Mouse (Mus musculus) lung, embryonic 14.5 days (tissue): ENCODE results near the gene Lefty2. TPM values are rescaled to one million over a fixed set of nuclear protein-coding genes. Genes with fewer than 3 reads are reported as not detected.
A peak's percentile ranks its signal among the peaks of the same experiment; 100 is the strongest.

ENCODE experiments used
- ATAC-seq: fragments of 200-750 bp; cut with Nextera tagmentation; 2 replicates; pipeline ENCODE4 v1.8.0; 2017; ENCODE audit warnings: mild to moderate bottlenecking, moderate TSS enrichment, moderate library complexity; ENCODE audit not compliant: insufficient read depth
- DNase-seq: peaks from one replicate; pipeline ENCODE4 v3.0.0-alpha.2; 2015
- H3K27ac ChIP-seq: fragments of 300-500 bp; sonication (generic); 2 replicates; pipeline ENCODE4 v1.5.1; 2014; ENCODE audit warnings: low read depth, mild to moderate bottlenecking, moderate library complexity
- H3K27me3 ChIP-seq: fragments of 300-500 bp; sonication (generic); 2 replicates; pipeline ENCODE4 v1.6.1; 2014; ENCODE audit warnings: low read length, control low read depth; ENCODE audit not compliant: insufficient read depth
- H3K36me3 ChIP-seq: fragments of 300-500 bp; sonication (generic); 2 replicates; pipeline ENCODE4 v1.6.1; 2014; ENCODE audit warnings: control low read depth; ENCODE audit not compliant: insufficient read depth
- H3K4me1 ChIP-seq: fragments of 300-500 bp; sonication (generic); 2 replicates; pipeline ENCODE4 v1.6.1; 2014; ENCODE audit warnings: antibody characterized with exemption, control low read depth; ENCODE audit not compliant: insufficient read depth
- H3K4me2 ChIP-seq: fragments of 300-500 bp; sonication (generic); 2 replicates; pipeline ENCODE4 v1.6.1; 2014; ENCODE audit warnings: mild to moderate bottlenecking
- H3K4me3 ChIP-seq: fragments of 300-500 bp; sonication (generic); 2 replicates; pipeline ENCODE4 v1.5.1; 2014; ENCODE audit warnings: low read depth, low read length
- H3K9ac ChIP-seq: fragments of 300-500 bp; sonication (generic); 2 replicates; pipeline ENCODE4 v1.6.1; 2014
- H3K9me3 ChIP-seq: fragments of 300-500 bp; sonication (generic); 2 replicates; pipeline ENCODE4 v1.6.1; 2016; ENCODE audit warnings: low read depth, low read length, control low read depth
- CTCF ChIP-seq: IDR thresholded peaks from 2 replicates; pipeline ENCODE4 v1.5.1; 2016; ENCODE audit warnings: antibody characterized with exemption, low read depth
- WGBS: fragments of 180-500 bp; shearing (Covaris S2); extraction: QIAGEN DNeasy Blood & Tissue Kit; methylation state at CpG from one replicate; pipeline ENCODE4 v1.1.7; 2014; 5-methylcytosine and 5-hydroxymethylcytosine counted together
- polyA plus RNA-seq: library from polyadenylated mRNA; unstranded; fragments of >200 nt; fragmentation: Nextera tagmentation; extraction: Ambion mirVana; gene quantifications from 2 replicates; pipeline ENCODE4 v1.2.1, GENCODE M21; 2014

Lefty2 gene
- polyA plus RNA-seq, 1 experiment from 2014 or later: not detected

DNA sequence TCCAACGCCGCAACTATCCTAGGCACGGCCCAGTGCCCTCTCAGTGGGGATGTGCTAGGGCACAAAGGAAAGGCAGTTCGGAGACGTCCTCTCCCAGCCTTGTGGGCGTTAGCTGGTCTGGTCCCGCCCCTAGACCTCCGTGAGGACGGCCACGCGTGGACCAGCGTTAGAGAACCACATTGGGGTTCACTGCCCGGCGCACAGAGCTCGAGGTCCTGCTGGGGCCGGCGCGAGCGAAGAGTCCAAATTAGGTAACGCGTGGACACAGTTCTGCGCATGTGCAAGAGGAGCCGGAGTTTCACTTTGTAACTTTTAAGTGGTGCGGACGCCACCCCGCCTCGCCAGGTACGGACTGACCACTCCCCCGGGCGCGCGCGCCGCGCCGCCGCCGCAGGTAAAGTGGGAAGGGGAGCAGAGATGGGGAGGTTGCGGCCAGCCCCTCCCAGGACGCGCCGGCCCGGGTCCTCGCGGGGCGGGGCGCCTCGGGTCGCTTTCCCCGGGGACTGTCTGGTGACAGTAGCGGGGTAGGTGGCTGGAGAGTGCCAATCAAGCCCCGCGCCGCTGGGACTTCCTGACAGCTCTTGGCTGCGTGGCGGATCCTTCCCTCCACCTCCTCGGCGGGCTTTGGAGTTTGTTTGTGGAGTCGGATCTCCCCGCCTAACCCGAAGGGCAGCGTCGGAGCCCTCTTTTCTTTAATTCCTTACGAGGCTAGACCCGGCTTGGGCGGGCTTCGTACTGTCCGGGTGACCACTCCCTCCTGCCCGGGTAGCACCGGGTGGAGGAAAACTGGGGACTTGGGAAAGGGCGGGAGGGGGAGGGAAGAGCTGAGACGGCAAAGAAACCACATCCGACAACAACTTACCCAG is 49.5 kb downstream of the Lefty2 start, which contains the start of gene Tmem63a:
Gene Tmem63a (plus strand): TSS at position 179 of the 866 bp plus-strand sequence.
- H3K4me1 ChIP-seq: peaks cover 14% of the 10 kb centered on the region; the same call in 1 of the 2 replicates
- no peaks in the 10 kb centered on the region for H3K9me3 ChIP-seq
- H3K4me3 ChIP-seq: peak within 1 kb of the TSS; percentile 78
- under 1% methylated on average over 73 of the region's 73 CpGs for WGBS
- 0 out of 2 replicates have a peak, but pooled peaks cover 3% of the 10 kb centered on the region for H3K36me3 ChIP-seq
- ATAC-seq: peak; percentile 63
- DNase-seq: peak; percentile 91
- peak within 1 kb of the TSS; percentile 96 for H3K4me2 ChIP-seq
- H3K9ac ChIP-seq: peak within 1 kb of the TSS; percentile 83
- no peak for TF ChIP-seq CTCF
- H3K27ac ChIP-seq: peak within 1 kb of the TSS; percentile 84
- peaks cover 5% of the 10 kb centered on the region for H3K27me3 ChIP-seq

DNA sequence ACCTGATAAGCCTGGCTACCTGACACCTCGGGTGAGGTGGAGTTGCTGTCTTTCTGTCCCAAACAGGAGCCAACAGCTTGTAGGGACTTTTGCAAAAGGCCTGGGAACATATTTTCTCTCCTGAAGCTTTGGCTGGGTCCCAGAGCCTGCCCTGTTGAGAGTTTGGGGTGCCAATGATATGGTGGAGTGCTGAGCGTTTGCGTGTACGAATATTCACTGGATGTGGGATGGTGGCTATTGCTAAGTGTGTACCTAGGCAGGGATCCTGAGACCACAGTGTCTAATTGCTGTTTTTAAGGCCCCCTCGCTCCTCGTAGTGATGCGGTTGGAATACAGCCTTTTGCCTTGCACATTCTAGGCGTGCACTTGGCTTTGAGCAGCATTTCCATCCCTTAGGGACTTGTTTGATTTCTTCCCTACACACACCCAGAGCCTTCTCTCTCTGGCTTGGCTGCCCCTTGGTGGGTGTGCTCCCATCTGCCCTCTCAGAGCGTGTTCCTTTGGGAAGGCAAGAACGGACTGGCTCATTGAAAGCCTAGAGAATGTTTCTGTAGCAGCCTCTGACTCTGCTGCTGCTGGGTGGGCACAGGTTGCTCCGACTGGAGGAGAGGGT is 50.2 kb downstream of the Lefty2 start:
- Histone ChIP-seq H3K4me2 (peak overlapping the region; percentile 96), H3K27ac (peak overlapping the region; percentile 84; the same call in 1 of the 2 replicates), H3K9ac (peak overlapping the region; percentile 83), H3K27me3 (no peaks in the 10 kb centered on the region), H3K4me3 (peak overlapping the region; percentile 78), H3K36me3 (0 out of 2 replicates have a peak, but pooled peaks cover 3% of the 10 kb centered on the region), H3K9me3 (no peaks in the 10 kb centered on the region), H3K4me1 (peaks cover 14% of the 10 kb centered on the region; the same call in 1 of the 2 replicates)
- 41% methylated on average over 11 of the region's 11 CpGs for WGBS
- ATAC-seq (no peak), DNase-seq (no peak)
- TF ChIP-seq CTCF: no peak

GRCm38 (mm10) chr1:180943896-180944295 is 51.0 kb downstream of the Lefty2 start:
- no peak for DNase-seq
- ATAC-seq: no peak
- Histone ChIP-seq H3K4me3 (no peak overlapping the region), H3K36me3 (0 out of 2 replicates have a peak, but pooled peaks cover 5% of the 10 kb centered on the region), H3K27me3 (no peaks in the 10 kb centered on the region), H3K4me2 (no peak overlapping the region), H3K4me1 (peaks cover 14% of the 10 kb centered on the region; the same call in 1 of the 2 replicates), H3K9ac (no peak overlapping the region), H3K9me3 (no peaks in the 10 kb centered on the region), H3K27ac (no peak overlapping the region)
- TF ChIP-seq CTCF: peak; percentile 37
- 59% methylated on average over 1 of the region's 1 CpGs for WGBS

GRCm38 (mm10) chr1:180944553-180944952 is 51.6 kb downstream of the Lefty2 start:
- Histone ChIP-seq H3K9me3 (no peaks in the 10 kb centered on the region), H3K27ac (0 out of 2 replicates have a peak overlapping the region, but pooled peaks have one; percentile 68), H3K9ac (no peak overlapping the region), H3K27me3 (no peaks in the 10 kb centered on the region), H3K4me2 (no peak overlapping the region), H3K36me3 (peaks cover 10% of the 10 kb centered on the region; the same call in 1 of the 2 replicates), H3K4me3 (no peak overlapping the region), H3K4me1 (peaks cover 14% of the 10 kb centered on the region; the same call in 1 of the 2 replicates)
- TF ChIP-seq CTCF: no peak
- no peak for DNase-seq
- ATAC-seq: no peak
- WGBS: 80% methylated on average over 4 of the region's 4 CpGs

- Histone ChIP-seq H3K4me3 (peak overlapping the region; percentile 8; the same call in 1 of the 2 replicates), H3K27me3 (no peaks in the 10 kb centered on the region), H3K4me1 (peaks cover 14% of the 10 kb centered on the region; the same call in 1 of the 2 replicates), H3K36me3 (peaks cover 18% of the 10 kb centered on the region; the same call in 1 of the 2 replicates), H3K9me3 (no peaks in the 10 kb centered on the region), H3K4me2 (peak overlapping the region; percentile 56), H3K27ac (peak overlapping the region; percentile 68), H3K9ac (peak overlapping the region; percentile 27)
- DNase-seq: peak; percentile 87
- TF ChIP-seq CTCF: no peak
- peak; percentile 83 for ATAC-seq
- WGBS: 29% methylated on average over 20 of the region's 20 CpGs
Measured at GRCm38 (mm10) chr1:180945001-180945980, 52.4 kb downstream of the Lefty2 start.

DNA sequence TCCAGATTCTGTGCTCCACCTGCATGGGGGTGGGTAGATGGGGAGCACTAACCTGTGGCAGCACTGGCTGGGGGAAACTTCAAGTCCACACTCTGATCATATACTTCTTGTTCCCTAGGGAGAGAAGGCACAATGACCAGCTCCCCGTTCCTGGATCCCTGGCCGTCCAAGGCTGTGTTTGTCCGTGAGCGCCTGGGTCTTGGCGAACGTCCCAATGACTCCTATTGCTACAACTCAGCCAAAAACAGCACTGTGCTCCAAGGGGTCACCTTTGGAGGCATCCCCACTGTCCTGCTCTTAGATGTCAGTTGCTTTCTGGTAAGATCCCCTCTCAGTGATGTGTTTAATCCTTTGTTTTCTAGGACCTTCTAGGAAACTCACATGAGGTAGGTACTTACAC is 53.5 kb downstream of the Lefty2 start:
- ATAC-seq: no peak
- no peaks in the 10 kb centered on the region for H3K27me3 ChIP-seq
- no peaks in the 10 kb centered on the region for H3K9me3 ChIP-seq
- no peak for TF ChIP-seq CTCF
- peaks cover 18% of the 10 kb centered on the region; the same call in 1 of the 2 replicates for H3K36me3 ChIP-seq
- H3K4me2 ChIP-seq: no peak overlapping the region
- H3K4me3 ChIP-seq: no peak overlapping the region
- peaks cover 14% of the 10 kb centered on the region; the same call in 1 of the 2 replicates for H3K4me1 ChIP-seq
- no peak overlapping the region for H3K27ac ChIP-seq
- 68% methylated on average over 6 of the region's 6 CpGs for WGBS
- DNase-seq: no peak
- H3K9ac ChIP-seq: no peak overlapping the region

Other genes starting within 250 kb of the Lefty2 start
- 0.33 and 0.45 TPM in 2 replicates for gene Mixl1, start 196.1 kb upstream of the Lefty2 start, polyA plus RNA-seq
- gene Acbd3, start 167.1 kb upstream of the Lefty2 start, polyA plus RNA-seq: 26.3 and 27.0 TPM in 2 replicates
- 2,358 and 2,465 TPM in 2 replicates for gene H3f3a, start 79.2 kb upstream of the Lefty2 start, polyA plus RNA-seq
- gene Sde2, start 42.0 kb upstream of the Lefty2 start, polyA plus RNA-seq: 35.2 and 35.9 TPM in 2 replicates
- 83.7 and 92.5 TPM in 2 replicates for gene Pycr2, start 11.2 kb downstream of the Lefty2 start, polyA plus RNA-seq
- 1.1 TPM in 2 replicates for gene Lefty1, start 41.9 kb downstream of the Lefty2 start, polyA plus RNA-seq
- gene Tmem63a, start 49.2 kb downstream of the Lefty2 start, polyA plus RNA-seq: 10.4 and 10.9 TPM in 2 replicates
- gene Ephx1, start 127.8 kb downstream of the Lefty2 start, polyA plus RNA-seq: 3.6 and 4.0 TPM in 2 replicates
- gene 9130409I23Rik, start 158.1 kb downstream of the Lefty2 start, polyA plus RNA-seq: 0.09 TPM in 1 of 2 replicates, not detected in the other